Mouse (Mus musculus) embryonic fibroblast, embryonic 13.5 days (primary cell): ENCODE measurements around the gene Fbxo28.

Source experiments
- CTCF ChIP-seq: IDR thresholded peaks from 2 replicates; pipeline ENCODE4 v1.5.1; 2011; ENCODE audit warnings: mild to moderate bottlenecking, control low read depth, low read length, moderate library complexity, borderline replicate concordance; ENCODE audit not compliant: insufficient read depth
- POLR2A ChIP-seq: IDR thresholded peaks from 2 replicates; pipeline ENCODE4 v1.6.1; 2011; ENCODE audit warnings: low read depth, mild to moderate bottlenecking, control low read depth, low read length, moderate library complexity

DNA sequence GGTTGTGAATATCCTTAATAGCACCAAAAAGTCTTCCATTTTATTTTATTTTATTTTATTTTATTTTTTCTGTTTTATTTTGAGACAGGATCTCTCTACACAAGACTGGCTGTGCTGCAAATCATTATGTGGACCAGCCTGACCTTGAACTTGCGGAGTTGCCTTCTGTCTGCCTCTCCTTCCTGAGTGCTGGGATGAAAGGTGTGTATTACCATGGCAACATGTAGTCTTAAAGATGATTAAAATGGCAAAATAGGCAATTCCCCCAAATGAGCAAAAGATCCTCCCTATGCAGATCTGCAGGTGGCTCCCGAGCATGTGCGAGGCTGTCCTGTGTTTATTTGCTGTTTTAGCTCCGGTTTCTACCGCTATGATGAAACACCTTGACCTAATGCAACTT, 43.6 kb downstream of the Fbxo28 start:
- TF ChIP-seq CTCF, result no peak
- TF ChIP-seq POLR2A, result no peak
